Mouse (Mus musculus) neural tube, embryonic 14.5 days (tissue): ENCODE data around the gene Iqcf3. TPM values are rescaled to one million over a fixed set of nuclear protein-coding genes. Genes with fewer than 3 reads are reported as not detected.

Experiments used
- ATAC-seq: fragments of 200-750 bp; cut with Nextera tagmentation; 2 replicates; pipeline ENCODE4 v1.8.0; 2017; ENCODE audit warnings: low read depth, mild to moderate bottlenecking, moderate TSS enrichment, moderate library complexity
- H3K27ac ChIP-seq: fragments of 300-500 bp; sonication (generic); 2 replicates; pipeline ENCODE4 v1.5.1; 2014; ENCODE audit warnings: low read depth, mild to moderate bottlenecking, control low read depth, low read length, moderate library complexity, mixed read lengths
- H3K27me3 ChIP-seq: fragments of 300-500 bp; sonication (generic); 2 replicates; pipeline ENCODE4 v1.6.1; 2014; ENCODE audit warnings: low read length; ENCODE audit not compliant: control insufficient read depth, insufficient read depth
- H3K36me3 ChIP-seq: fragments of 300-500 bp; sonication (generic); 2 replicates; pipeline ENCODE4 v1.6.1; 2014; ENCODE audit warnings: low read length, mixed read lengths; ENCODE audit not compliant: control insufficient read depth, insufficient read depth
- H3K4me1 ChIP-seq: fragments of 300-500 bp; sonication (generic); 2 replicates; pipeline ENCODE4 v1.6.1; 2014; ENCODE audit warnings: low read length; ENCODE audit not compliant: control insufficient read depth, insufficient read depth
- H3K4me2 ChIP-seq: fragments of 300-500 bp; sonication (generic); 2 replicates; pipeline ENCODE4 v1.6.1; 2014; ENCODE audit warnings: mild to moderate bottlenecking, low read depth, low read length, control low read depth
- H3K4me3 ChIP-seq: fragments of 300-500 bp; sonication (generic); 2 replicates; pipeline ENCODE4 v1.5.1; 2014; ENCODE audit warnings: low read depth, low read length, control low read depth, mixed read lengths
- H3K9ac ChIP-seq: fragments of 300-500 bp; sonication (generic); replicated peaks from 2 replicates; pipeline ENCODE4 v1.6.1; 2014; ENCODE audit warnings: low read depth, mild to moderate bottlenecking, control low read depth, low read length, mixed read lengths
- H3K9me3 ChIP-seq: fragments of 300-500 bp; sonication (generic); 2 replicates; pipeline ENCODE4 v1.6.1; 2016; ENCODE audit warnings: low read length; ENCODE audit not compliant: control insufficient read depth
- WGBS: fragments of 180-500 bp; shearing (Covaris S2); extraction: QIAGEN DNeasy Blood & Tissue Kit; methylation state at CpG from one replicate; pipeline ENCODE4 v1.1.7; 2014; 5-methylcytosine and 5-hydroxymethylcytosine counted together
- polyA plus RNA-seq: library from polyadenylated mRNA; unstranded; fragments of >200 nt; fragmentation: Nextera tagmentation; extraction: Ambion mirVana; gene quantifications from 2 replicates; pipeline ENCODE4 v1.2.1, GENCODE M21; 2014

Gene Iqcf3
- polyA plus RNA-seq, 1 experiment from 2014 or later: not detected

DNA sequence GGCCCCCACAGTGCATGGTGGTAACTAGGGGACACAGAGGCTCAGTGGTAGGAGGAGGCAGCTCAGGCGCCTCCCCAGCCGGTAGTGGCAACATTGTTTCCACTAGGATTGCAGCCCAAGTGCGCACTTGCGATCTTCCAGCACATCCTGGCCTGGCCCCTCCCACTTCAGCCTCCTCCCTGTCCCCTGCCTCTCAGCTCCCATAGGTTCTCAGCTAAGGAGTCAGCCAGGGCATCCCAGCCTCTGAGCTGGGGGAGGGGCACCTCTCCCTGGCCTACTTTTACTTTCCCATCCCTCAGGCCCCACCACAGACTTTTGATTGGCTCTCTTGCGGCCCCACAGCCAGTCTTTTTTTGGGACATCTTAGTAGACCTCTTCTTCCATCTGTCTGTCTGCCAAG, 89.5 kb downstream of the Iqcf3 start:
- H3K27ac ChIP-seq: no peak overlapping the region
- no peak overlapping the region for H3K4me2 ChIP-seq
- peaks cover 3% of the 10 kb centered on the region; the same call in 1 of the 2 replicates for H3K4me1 ChIP-seq
- H3K4me3 ChIP-seq: no peak overlapping the region
- no peak overlapping the region for H3K9ac ChIP-seq
- 19% methylated on average over 5 of the region's 5 CpGs for WGBS
- no peaks in the 10 kb centered on the region for H3K27me3 ChIP-seq
- ATAC-seq: no peak
- H3K9me3 ChIP-seq: no peaks in the 10 kb centered on the region
- H3K36me3 ChIP-seq: no peaks in the 10 kb centered on the region

DNA sequence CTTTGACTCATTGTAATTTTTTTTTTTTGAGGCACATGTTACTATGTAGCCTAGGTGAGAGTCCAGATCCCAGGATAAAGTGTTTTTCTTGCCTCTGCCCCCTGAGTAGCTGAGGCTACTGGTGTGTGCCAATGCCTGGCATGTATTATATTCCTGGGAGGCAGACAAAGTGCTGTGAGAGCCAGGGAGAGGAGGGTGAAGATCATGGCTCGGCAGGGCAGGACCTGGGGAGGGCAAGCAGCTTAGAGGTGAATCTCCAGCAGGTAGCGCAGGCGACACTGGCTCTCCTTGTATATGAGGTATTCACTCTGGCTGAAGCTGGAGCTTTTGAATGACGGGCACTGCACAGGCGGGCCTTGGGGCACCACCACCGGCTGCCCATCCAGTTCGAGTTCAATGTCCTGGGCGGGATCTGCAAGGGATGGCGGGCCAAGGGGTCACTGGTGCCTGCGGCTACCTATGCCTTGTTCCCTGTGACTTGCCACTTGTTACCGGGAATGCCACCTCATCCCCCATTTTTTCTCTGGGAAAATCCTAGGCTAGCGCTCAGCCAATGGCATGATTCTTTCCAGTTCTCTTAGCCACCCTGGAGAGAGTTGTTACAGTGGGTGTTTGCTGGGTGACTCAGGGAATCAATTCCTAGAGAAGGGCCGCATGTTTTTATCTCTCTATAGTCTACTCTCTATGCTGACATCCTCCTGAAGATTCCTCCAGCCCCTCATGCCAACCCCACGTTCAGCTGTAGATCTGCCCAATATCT, 90.3 kb downstream of the Iqcf3 start:
- Histone ChIP-seq H3K36me3 (no peaks in the 10 kb centered on the region), H3K4me3 (no peak overlapping the region), H3K4me2 (no peak overlapping the region), H3K9ac (no peak overlapping the region), H3K4me1 (peaks cover 3% of the 10 kb centered on the region; the same call in 1 of the 2 replicates), H3K27ac (no peak overlapping the region), H3K27me3 (no peaks in the 10 kb centered on the region), H3K9me3 (no peaks in the 10 kb centered on the region)
- WGBS: 72% methylated on average over 14 of the region's 14 CpGs
- no peak for ATAC-seq

DNA sequence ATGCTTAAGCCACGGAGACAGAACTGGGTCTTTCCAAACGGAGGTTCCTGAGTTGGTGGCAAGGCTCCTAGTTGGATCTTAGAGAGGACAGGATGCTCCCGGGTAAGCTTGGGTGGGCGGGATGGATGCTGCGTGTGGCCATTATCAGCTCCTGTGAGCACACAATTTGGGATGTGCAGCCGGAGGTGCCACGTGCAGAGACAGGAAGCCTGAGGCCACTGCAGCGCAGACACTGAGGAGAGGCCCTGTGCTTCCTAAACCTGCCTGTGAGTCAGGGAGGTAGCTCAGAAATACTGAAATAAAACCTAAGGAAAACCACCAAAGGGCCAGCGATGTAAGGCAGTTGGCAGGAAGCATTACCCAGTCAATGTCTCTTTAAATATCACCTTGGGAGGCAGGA, 91.7 kb downstream of the Iqcf3 start:
- 73% methylated on average over 9 of the region's 9 CpGs for whole genome bisulfite sequencing
- no peaks in the 10 kb centered on the region for H3K9me3 ChIP-seq
- no peak overlapping the region for H3K9ac ChIP-seq

DNA sequence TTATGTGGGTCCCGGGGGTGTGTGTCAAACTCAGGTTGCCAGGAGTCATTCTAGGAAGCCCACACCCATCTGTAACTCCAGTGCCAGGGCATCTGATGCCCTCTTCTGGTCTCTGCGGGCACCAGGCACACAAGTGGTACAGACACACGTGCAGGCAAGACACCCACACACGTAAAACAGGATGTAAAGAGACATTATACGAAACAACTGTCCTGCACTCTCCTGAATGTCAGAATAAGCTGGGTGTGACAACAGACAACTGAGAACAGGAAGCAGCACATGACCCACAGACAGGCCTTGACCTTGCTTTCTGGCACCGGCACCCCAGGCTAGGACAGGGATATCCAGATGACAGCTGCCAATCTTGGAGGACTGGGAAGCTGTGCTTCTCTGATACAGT, 92.1 kb downstream of the Iqcf3 start:
- no peak overlapping the region for H3K4me3 ChIP-seq
- no peak overlapping the region for H3K27ac ChIP-seq
- WGBS: 76% methylated on average over 6 of the region's 6 CpGs
- peaks cover 17% of the 10 kb centered on the region for H3K4me1 ChIP-seq
- H3K4me2 ChIP-seq: no peak overlapping the region
- H3K36me3 ChIP-seq: peaks cover 3% of the 10 kb centered on the region; the same call in 1 of the 2 replicates
- no peaks in the 10 kb centered on the region for H3K9me3 ChIP-seq
- H3K9ac ChIP-seq: no peak overlapping the region
- no peak for ATAC-seq
- H3K27me3 ChIP-seq: no peaks in the 10 kb centered on the region

More for the DNA sequence above, 91.7 kb downstream of the Iqcf3 start:
- Histone ChIP-seq H3K36me3 (no peaks in the 10 kb centered on the region), H3K27me3 (no peaks in the 10 kb centered on the region), H3K4me1 (peaks cover 13% of the 10 kb centered on the region), H3K27ac (no peak overlapping the region), H3K4me2 (no peak overlapping the region), H3K4me3 (no peak overlapping the region)
- ATAC-seq: no peak

DNA sequence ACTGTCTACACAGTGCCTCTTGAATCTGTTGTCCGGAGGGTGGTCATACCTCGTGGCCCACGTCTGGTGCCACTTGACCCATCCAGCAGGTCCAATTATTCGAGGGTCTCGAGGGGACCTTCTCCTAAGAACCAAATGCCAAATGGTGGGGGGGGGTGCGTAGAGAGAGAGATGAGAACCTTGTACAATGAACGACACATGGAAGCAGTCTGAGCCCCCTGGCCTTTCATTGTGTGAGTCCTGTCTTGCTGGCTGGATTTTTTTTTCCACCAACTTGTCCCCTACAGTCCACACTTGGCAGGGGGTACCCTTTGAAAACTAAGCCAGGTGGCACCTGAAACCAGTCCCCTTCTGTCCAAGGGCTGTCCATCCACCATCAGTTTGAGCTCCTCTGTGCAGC, 93.7 kb downstream of the Iqcf3 start:
- Histone ChIP-seq H3K36me3 (peaks cover 16% of the 10 kb centered on the region), H3K4me2 (no peak overlapping the region), H3K9me3 (no peaks in the 10 kb centered on the region), H3K27ac (no peak overlapping the region), H3K4me3 (no peak overlapping the region), H3K4me1 (peaks cover 16% of the 10 kb centered on the region), H3K27me3 (no peaks in the 10 kb centered on the region), H3K9ac (no peak overlapping the region)
- no peak for ATAC-seq
- 86% methylated on average over 7 of the region's 7 CpGs for WGBS

DNA sequence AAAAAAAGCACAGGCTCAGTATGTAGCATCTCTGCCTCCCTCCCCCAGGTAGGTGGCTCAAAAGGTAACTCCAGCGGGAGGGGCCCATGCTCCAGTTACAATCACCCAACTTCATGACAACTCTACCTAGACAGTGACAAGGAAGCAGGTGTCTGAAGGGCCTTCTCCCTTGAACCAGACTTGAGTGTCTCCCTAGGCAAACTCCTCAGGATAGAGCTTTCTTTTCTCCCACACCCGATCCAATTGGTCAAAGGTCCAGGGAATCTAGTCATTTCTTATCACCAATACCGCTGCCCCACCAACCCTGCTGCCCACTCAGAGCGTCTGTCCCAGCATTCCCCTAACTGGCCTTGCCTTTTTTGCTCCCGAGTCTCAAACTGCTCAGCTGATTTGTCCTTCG, 94.7 kb downstream of the Iqcf3 start:
- Histone ChIP-seq H3K4me1 (peaks cover 16% of the 10 kb centered on the region), H3K27ac (no peak overlapping the region), H3K4me3 (no peak overlapping the region), H3K4me2 (no peak overlapping the region), H3K27me3 (no peaks in the 10 kb centered on the region), H3K9me3 (no peaks in the 10 kb centered on the region), H3K9ac (no peak overlapping the region), H3K36me3 (peaks cover 25% of the 10 kb centered on the region)
- 92% methylated on average over 6 of the region's 6 CpGs for WGBS
- ATAC-seq: no peak

DNA sequence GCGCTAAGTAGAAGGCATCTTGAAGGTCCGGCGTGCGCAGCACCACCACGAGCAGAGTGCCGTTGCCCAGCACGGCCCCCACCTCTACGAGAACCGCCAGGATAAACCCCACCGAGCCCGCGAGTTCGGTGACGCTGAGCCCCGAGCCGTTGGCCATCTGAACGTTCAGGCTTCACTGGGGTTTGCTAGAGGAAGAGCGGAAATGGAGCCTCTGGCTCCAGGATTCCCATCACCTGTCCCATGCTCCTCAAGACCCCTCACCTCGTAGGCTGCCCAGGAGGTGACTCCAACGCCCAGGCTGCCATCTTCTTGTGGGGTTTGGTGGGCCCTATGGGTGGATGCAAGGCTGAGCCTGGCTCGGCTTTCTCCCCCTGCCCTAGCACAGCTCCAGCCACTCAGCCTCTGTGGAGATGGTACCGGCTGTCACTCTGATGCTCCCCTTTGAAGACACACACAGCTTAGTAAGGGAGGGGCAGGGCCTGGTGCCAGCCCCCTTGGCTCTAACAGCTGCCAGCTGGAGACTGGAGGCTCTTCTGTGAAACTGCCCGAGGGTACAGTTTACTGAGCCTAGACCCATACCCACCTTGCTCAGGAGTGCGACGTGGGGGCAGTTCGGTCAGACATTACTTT, 95.7 kb downstream of the Iqcf3 start, which contains the start of gene Gpr62:
Gene Gpr62 (minus strand): TSS at position 368 of the 630 bp plus-strand sequence.
- Histone ChIP-seq H3K4me3 (peak within 1 kb of the TSS; percentile 50), H3K27me3 (no peaks in the 10 kb centered on the region), H3K4me2 (peak within 1 kb of the TSS; percentile 97), H3K9me3 (no peaks in the 10 kb centered on the region), H3K36me3 (peaks cover 34% of the 10 kb centered on the region), H3K4me1 (peaks cover 16% of the 10 kb centered on the region), H3K9ac (peak within 1 kb of the TSS; percentile 77), H3K27ac (peak within 1 kb of the TSS; percentile 89)
- 24% methylated on average over 26 of the region's 26 CpGs for WGBS
- ATAC-seq: peak; percentile 28

DNA sequence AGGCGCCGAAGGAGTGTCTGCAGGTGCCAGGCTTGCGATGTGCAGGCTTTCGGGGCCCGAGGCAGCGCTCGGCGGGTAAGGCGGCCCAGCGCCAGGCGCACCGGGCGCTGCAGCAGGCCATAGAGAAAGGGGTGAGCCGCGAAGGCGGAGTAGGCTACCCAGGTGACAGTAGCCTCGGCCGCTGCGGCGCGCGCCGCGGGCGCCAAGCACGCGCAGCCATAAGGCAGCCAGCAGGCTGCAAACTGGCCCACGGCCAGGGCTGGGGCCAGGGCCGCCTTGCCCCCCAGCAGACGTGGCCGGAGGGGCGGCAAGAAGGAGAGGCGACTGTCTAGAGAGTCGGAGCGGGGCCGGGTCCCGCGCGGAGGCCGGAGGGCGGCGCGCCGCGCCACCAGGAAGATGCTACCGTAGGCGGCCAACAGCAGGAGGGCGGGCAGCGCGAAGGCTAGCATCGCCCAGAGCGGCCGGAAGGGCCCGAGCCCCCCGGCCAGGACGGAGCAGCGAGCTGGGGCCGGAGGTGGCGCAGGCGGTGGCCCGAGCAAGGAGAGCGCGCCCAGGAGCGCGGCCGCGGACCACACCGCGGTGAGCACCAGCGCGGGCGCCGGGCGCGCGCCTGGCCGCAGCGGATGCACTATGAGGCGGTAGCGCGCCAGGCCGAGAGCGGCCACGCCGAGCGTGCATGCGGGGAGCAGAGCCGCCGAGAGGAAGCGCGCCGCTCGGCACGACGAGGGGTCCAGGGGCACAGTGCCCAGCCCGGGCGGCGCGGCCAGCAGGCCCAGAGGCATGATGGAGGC, 96.5 kb downstream of the Iqcf3 start:
- Histone ChIP-seq H3K27me3 (no peaks in the 10 kb centered on the region), H3K27ac (peak overlapping the region; percentile 89), H3K36me3 (peaks cover 37% of the 10 kb centered on the region), H3K9me3 (no peaks in the 10 kb centered on the region), H3K4me3 (peak overlapping the region; percentile 50), H3K4me1 (peaks cover 18% of the 10 kb centered on the region), H3K4me2 (peak overlapping the region; percentile 97), H3K9ac (peak overlapping the region; percentile 77)
- peak; percentile 76 for ATAC-seq
- under 1% methylated on average over 89 of the region's 99 CpGs for WGBS
